Mouse (Mus musculus) B cell, adult 62 days (primary cell): ENCODE measurements around the gene Slc41a1. TPM values are rescaled to one million over a fixed set of nuclear protein-coding genes. Genes with fewer than 3 reads are reported as not detected.

Experiments
- total RNA-seq: library from RNA; stranded (reverse); gene quantifications from 4 replicates; pipeline ENCODE4 v1.2.4, GENCODE M21; 2023

The Slc41a1 gene
- total RNA-seq = 39.8 to 45.1 TPM (median 43.6 TPM) in 4 replicates

DNA sequence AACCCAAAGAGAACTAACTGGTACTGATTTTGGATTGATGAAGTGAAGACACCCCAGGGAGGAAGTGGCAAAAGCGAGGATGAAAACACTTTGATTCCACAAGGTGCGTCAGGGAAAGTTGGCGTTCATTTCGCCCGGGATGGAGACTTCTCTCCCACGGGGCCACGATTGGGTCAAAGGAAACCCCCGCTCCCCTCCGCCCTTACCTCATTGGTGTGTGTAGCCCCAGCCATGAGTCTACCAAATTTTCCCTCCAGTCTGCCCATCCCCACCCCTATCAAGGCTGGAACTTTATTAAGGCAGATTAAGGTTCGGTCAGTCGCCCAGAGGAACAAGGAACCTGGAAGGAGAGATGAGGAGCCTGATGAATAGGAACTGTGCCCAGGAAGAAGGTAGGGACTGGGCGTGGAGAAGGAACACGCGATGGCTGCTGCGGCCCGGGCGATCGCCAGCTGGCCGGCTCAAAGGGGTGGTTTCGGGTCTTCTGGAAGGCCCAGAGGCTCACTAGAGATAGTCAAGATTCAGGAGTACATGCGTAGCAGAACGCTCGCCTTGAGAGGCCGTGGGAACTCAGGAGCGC lies at the start of gene Slc41a1:
Slc41a1 (plus strand) TSS at position 287 of the 580 bp plus-strand sequence.

DNA sequence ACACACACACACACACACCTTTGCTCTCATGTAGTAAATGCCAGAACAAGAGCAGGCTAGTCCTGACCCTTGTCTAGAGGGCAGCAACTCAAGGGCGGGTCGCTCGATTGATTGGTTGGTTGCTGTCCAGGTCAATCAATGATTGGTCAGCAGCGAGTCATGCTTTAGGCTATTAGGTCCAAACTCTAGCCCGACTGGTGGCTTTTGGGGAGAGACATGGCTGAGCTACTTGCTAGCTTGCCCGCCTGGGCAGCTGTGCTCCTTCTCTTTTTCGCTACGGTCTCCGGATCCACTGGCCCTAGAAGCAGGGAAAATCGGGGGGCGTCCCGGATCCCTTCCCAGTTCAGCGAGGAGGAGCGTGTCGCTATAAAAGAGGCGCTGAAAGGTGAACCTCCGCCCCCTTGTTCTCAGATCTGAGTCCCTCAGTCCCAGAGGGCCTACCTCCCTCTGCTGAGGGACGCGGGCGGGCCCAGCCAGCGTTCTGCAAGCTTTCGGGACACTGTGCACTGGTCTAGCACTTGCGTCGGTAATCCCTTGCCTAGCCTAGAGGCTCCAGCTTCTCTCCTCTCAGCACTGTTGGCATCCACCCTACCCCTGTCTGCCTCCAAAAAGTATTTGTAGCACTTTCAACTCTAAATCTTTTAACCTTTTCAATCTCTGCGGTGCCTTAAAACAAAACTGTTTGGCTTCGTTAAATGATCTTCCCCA lies 29.9 kb upstream of the Slc41a1 start, which contains the start of gene Pm20d1:
Pm20d1 (plus strand) TSS at position 180 of the 708 bp plus-strand sequence.

DNA sequence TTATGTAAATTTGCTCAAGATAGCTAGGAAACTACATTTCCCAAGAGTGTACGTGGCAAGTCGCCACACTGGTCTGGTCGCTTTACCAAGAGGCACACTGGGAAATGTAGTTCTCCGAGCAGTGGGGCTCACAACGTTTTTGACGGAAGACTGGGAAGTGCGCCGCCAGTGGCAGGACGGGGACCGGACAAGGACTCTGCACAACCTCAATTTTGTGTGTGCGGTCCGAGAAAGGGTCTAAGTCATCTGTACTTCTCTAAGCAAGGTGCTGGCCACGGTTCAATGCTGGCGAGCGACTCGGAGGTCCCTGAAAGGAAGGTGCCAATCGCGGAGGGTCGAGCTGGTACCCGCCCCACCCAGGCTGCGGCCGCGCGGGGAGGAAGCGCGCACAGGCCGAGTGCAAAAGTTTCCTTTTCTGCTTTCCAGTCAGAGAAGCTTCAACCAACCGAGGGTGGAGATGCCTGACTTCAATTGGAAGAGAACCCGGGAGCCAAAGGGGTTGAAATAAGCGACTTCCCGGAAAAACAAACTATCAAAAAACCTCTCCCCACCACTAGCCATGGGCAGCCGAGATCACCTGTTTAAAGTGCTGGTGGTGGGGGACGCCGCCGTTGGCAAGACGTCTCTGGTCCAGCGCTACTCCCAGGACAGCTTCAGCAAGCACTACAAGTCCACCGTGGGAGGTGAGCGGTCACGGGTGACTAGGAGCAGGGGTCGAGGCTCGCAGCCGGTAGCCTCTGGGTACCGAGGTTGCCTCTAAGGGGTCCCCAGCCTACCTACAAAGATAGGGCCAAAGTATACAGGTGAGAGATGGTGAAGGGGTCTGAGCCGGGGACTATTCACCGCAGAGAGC lies 40.0 kb downstream of the Slc41a1 start, which contains the start of gene Rab29:
Rab29 (plus strand) TSS at position 132 of the 853 bp plus-strand sequence.

Other genes with a start within 250 kb of the Slc41a1 start
- not detected in 4 replicates for gene Avpr1b, start 228.3 kb upstream of the Slc41a1 start, total RNA-seq
- gene Ctse, start 189.2 kb upstream of the Slc41a1 start, total RNA-seq = 115 to 128 TPM (median 125 TPM) in 4 replicates
- 0.12 to 1.4 TPM (median 0.52 TPM) in 4 replicates for gene Rab7b, start 138.8 kb upstream of the Slc41a1 start, total RNA-seq
- gene Slc26a9, start 83.5 kb upstream of the Slc41a1 start, total RNA-seq = 0.12 to 0.20 TPM (median 0.15 TPM) in 3 of 4 replicates, not detected in the other
- not detected in 4 replicates for gene Pm20d1, start 30.1 kb upstream of the Slc41a1 start, total RNA-seq
- 12.5 to 18.0 TPM (median 16.1 TPM) in 4 replicates for gene Rab29, start 39.7 kb downstream of the Slc41a1 start, total RNA-seq
- gene Nucks1, start 83.0 kb downstream of the Slc41a1 start, total RNA-seq = 96.1 to 101 TPM (median 97.2 TPM) in 4 replicates
- gene Slc45a3, start 135.5 kb downstream of the Slc41a1 start, total RNA-seq = 0.51 to 1.5 TPM (median 1.1 TPM) in 4 replicates
- 332 to 367 TPM (median 348 TPM) in 4 replicates for gene Elk4, start 180.1 kb downstream of the Slc41a1 start, total RNA-seq
- 0.52 TPM in 1 of 4 replicates, not detected in the others for gene Mfsd4a, start 240.6 kb downstream of the Slc41a1 start, total RNA-seq